Mouse (Mus musculus) heart, adult 2 months (tissue): ENCODE measurements around the gene Tnk1.

Source experiments
- EP300 ChIP-seq: fragments of 200-500 bp; IDR thresholded peaks from 2 replicates; pipeline ENCODE4 v1.6.1; 2011; ENCODE audit warnings: low read depth, low read length, control low read depth; ENCODE audit not compliant: insufficient read depth
- POLR2A ChIP-seq: fragments of 200-500 bp; IDR thresholded peaks from 2 replicates; pipeline ENCODE4 v1.6.1; 2011; ENCODE audit warnings: mild to moderate bottlenecking, low read depth, low read length, control low read depth; ENCODE audit not compliant: insufficient read depth

GRCm38 (mm10) chr11:69802648-69803105 is 55.9 kb downstream of the Tnk1 start:
- peak; percentile 79 for TF ChIP-seq POLR2A
- TF ChIP-seq EP300, result no peak
